26 mouse cellular contexts compared by ENCODE assay signal in genomic region chr10:5087336-5087735, GRCm38 (mm10). TPM values are rescaled to one million over a fixed set of nuclear protein-coding genes. Genes with fewer than 3 reads are reported as not detected.
DNase-seq lines count a peak whose midpoint lies in the region; ATAC-seq and TF ChIP-seq lines count a peak whose summit lies in the region.
"Had no signal": no experiment of that assay in that cellular context is flagged by ENCODE, and none has a peak within 500 bp of the region (broad histone marks: within the 10 kb centered on the region; RNA-seq: fewer than 3 reads in every experiment).

No protein-coding gene starts in this region.

- H3K9ac ChIP-seq in heart, embryonic 12.5 days, result no peak overlapping the region
- H3K9ac ChIP-seq in midbrain, embryonic 11.5 days (ENCODE audit: low read length), result no peak overlapping the region
- no peak overlapping the region for H3K9ac ChIP-seq in midbrain, embryonic 15.5 days
- H3K9ac ChIP-seq in hindbrain, postnatal 0 days (replicated peaks; ENCODE audit: low read length), result no peak overlapping the region

- no peak for ATAC-seq in heart, embryonic 12.5 days (ENCODE audit: insufficient number of reproducible peaks, low FRiP score)
- ATAC-seq in midbrain, embryonic 11.5 days (ENCODE audit: low FRiP score), result no peak
- no peak for ATAC-seq in midbrain, embryonic 15.5 days (replicated peaks)
- no peak for ATAC-seq in hindbrain, postnatal 0 days
- ATAC-seq: activated CD4-positive, CD25-positive, alpha-beta regulatory T cell, adult 4 months; CD4-positive, CD25-positive, alpha-beta regulatory T cell, adult 4 months; Patski had no signal

- no peak overlapping the region for H3K4me3 ChIP-seq in heart, embryonic 12.5 days
- H3K4me3 ChIP-seq in midbrain, embryonic 11.5 days (ENCODE audit: low read depth, low read length), result no peak overlapping the region
- H3K4me3 ChIP-seq in midbrain, embryonic 15.5 days, result no peak overlapping the region
- no peak overlapping the region for H3K4me3 ChIP-seq in hindbrain, postnatal 0 days (ENCODE audit: low read length)

- DNase-seq in heart, adult 11 months, result peak; percentile 85
- peak; percentile 53 for DNase-seq in midbrain, embryonic 11.5 days (ENCODE audit: low spot score, missing footprints)
- peak; percentile 51 for DNase-seq in fat pad, adult 2 months (ENCODE audit: extremely low read depth, low read depth, low spot score)
- DNase-seq in gonadal fat pad, adult 2 months (ENCODE audit: low read depth), result peak; percentile 52
- no peak for DNase-seq in lung, postnatal 25 days (ENCODE audit: low spot score)
- no peak for DNase-seq in hindbrain, postnatal 0 days (ENCODE audit: low spot score)
- DNase-seq: adrenal gland, adult 2 months; adrenal gland, adult 8-10 months; adrenal gland, postnatal 10 days; adrenal gland, postnatal 14 days; adrenal gland, postnatal 25 days; adrenal gland, postnatal 36 days; B cell, adult 2 months; cerebellum, adult 11 months; cerebellum, adult 11-12 months had no signal

- no peaks in the 10 kb centered on the region for H3K4me1 ChIP-seq in heart, embryonic 12.5 days (replicated peaks)
- H3K4me1 ChIP-seq in midbrain, embryonic 11.5 days (ENCODE audit: control insufficient read depth, insufficient read depth, low read length), result no peaks in the 10 kb centered on the region
- H3K4me1 ChIP-seq in midbrain, embryonic 15.5 days, result no peaks in the 10 kb centered on the region
- H3K4me1 ChIP-seq in hindbrain, postnatal 0 days (ENCODE audit: insufficient read depth, low read length), result no peaks in the 10 kb centered on the region

- H3K9me3 ChIP-seq in heart, embryonic 12.5 days (replicated peaks), result no peaks in the 10 kb centered on the region
- no peaks in the 10 kb centered on the region for H3K9me3 ChIP-seq in midbrain, embryonic 11.5 days (ENCODE audit: control insufficient read depth, low read length)
- no peaks in the 10 kb centered on the region for H3K9me3 ChIP-seq in midbrain, embryonic 15.5 days
- no peaks in the 10 kb centered on the region for H3K9me3 ChIP-seq in hindbrain, postnatal 0 days (ENCODE audit: low read length)
- H3K9me3 ChIP-seq: G1E had no signal

- H3K4me2 ChIP-seq in heart, embryonic 12.5 days, result no peak overlapping the region
- no peak overlapping the region for H3K4me2 ChIP-seq in midbrain, embryonic 11.5 days
- H3K4me2 ChIP-seq in midbrain, embryonic 15.5 days, result no peak overlapping the region
- H3K4me2 ChIP-seq in hindbrain, postnatal 0 days (ENCODE audit: low read depth, low read length), result no peak overlapping the region

- 77% methylated on average over 7 of the region's 7 CpGs for WGBS in heart, embryonic 12.5 days
- WGBS in midbrain, embryonic 11.5 days, result 86% methylated on average over 7 of the region's 7 CpGs
- WGBS in midbrain, embryonic 15.5 days, result 86% methylated on average over 7 of the region's 7 CpGs
- WGBS in hindbrain, postnatal 0 days, result 85% methylated on average over 7 of the region's 7 CpGs

- peaks cover 26% of the 10 kb centered on the region for H3K36me3 ChIP-seq in heart, embryonic 12.5 days
- H3K36me3 ChIP-seq in midbrain, embryonic 11.5 days (ENCODE audit: control insufficient read depth, insufficient read depth, low read length), result no peaks in the 10 kb centered on the region
- no peaks in the 10 kb centered on the region for H3K36me3 ChIP-seq in midbrain, embryonic 15.5 days (replicated peaks)
- H3K36me3 ChIP-seq in hindbrain, postnatal 0 days (ENCODE audit: insufficient read depth, low read length), result 0 out of 2 replicates have a peak, but pooled peaks cover 8% of the 10 kb centered on the region

- no peak overlapping the region for H3K27ac ChIP-seq in heart, embryonic 12.5 days (ENCODE audit: poor library complexity, severe bottlenecking)
- H3K27ac ChIP-seq in midbrain, embryonic 11.5 days (ENCODE audit: low read depth, low read length), result no peak overlapping the region
- H3K27ac ChIP-seq in midbrain, embryonic 15.5 days, result no peak overlapping the region
- no peak overlapping the region for H3K27ac ChIP-seq in hindbrain, postnatal 0 days

- H3K27me3 ChIP-seq in heart, embryonic 12.5 days (replicated peaks), result no peaks in the 10 kb centered on the region
- no peaks in the 10 kb centered on the region for H3K27me3 ChIP-seq in midbrain, embryonic 11.5 days (ENCODE audit: control insufficient read depth, insufficient read depth, low read length)
- no peaks in the 10 kb centered on the region for H3K27me3 ChIP-seq in midbrain, embryonic 15.5 days (replicated peaks)
- no peaks in the 10 kb centered on the region for H3K27me3 ChIP-seq in hindbrain, postnatal 0 days (ENCODE audit: insufficient read depth, low read length)
- H3K27me3 ChIP-seq: CH12.LX, Patski had no signal

- no peak for TF ChIP-seq CTCF in hindbrain, postnatal 0 days (IDR thresholded peaks at IDR 0.05; ENCODE audit: low read depth)

RNA-seq across cellular contexts. Expression of gene Gm10097, which starts 18.3 kb away (rescaled TPM):
- polyA plus RNA-seq in heart, embryonic 12.5 days (2016; fragmentation: Nextera tagmentation; extraction: Ambion mirVana), result 0.45 and 0.49 TPM in 2 replicates
- 0.06 TPM in 1 of 2 replicates, not detected in the other for polyA plus RNA-seq in midbrain, embryonic 11.5 days (2014; fragmentation: Nextera tagmentation; extraction: Ambion mirVana)
- polyA plus RNA-seq in midbrain, embryonic 15.5 days (2015; fragmentation: Nextera tagmentation; extraction: Ambion mirVana), result 0.10 and 0.17 TPM in 2 replicates
- polyA plus RNA-seq in gonadal fat pad, adult 2 months (2012; rRNA removed), result not detected in 2 replicates
- not detected in 2 replicates for total RNA-seq in hindbrain, postnatal 0 days (2014; rRNA removed)
- 0.06 and 0.08 TPM in 2 replicates for polyA plus RNA-seq in hindbrain, postnatal 0 days (2015; fragmentation: Nextera tagmentation; extraction: Ambion mirVana)
- total RNA-seq: adrenal gland, adult 18-20 months; adrenal gland, adult 2 months; adrenal gland, adult 8-10 months; adrenal gland, postnatal 14 days; adrenal gland, postnatal 25 days; adrenal gland, postnatal 36 days; CH12.LX; ES-E14; MEL had no signal
- polyA plus RNA-seq: activated CD4-positive, CD25-positive, alpha-beta regulatory T cell, adult 4 months; adrenal gland, adult 2 months; brain, embryonic 14.5 days; G1E; Patski had no signal

Comparison
In these comparisons a context has a peak if more than half of its experiments do, and no peak if none do; other contexts are left out.
1. DNase-seq: peak in heart, adult 11 months (single experiment), midbrain, embryonic 11.5 days (single experiment), fat pad, adult 2 months (single experiment) and gonadal fat pad, adult 2 months (single experiment); none in lung, postnatal 25 days (single experiment) and hindbrain, postnatal 0 days (single experiment).